Mouse (Mus musculus) heart, embryonic 10.5 days (tissue): ENCODE data around the gene Cbx5. TPM values are rescaled to one million over a fixed set of nuclear protein-coding genes. Genes with fewer than 3 reads are reported as not detected.

Source experiments
- DNase-seq: peaks from one replicate; pipeline ENCODE4 v3.0.0-alpha.2; 2017; ENCODE audit warnings: low spot score
- H3K27ac ChIP-seq: fragments of 300-500 bp; sonication (generic); 2 replicates; pipeline ENCODE4 v1.5.1; 2016; ENCODE audit warnings: mild to moderate bottlenecking
- H3K27me3 ChIP-seq: fragments of 300-500 bp; sonication (generic); 2 replicates; pipeline ENCODE4 v1.6.1; 2016; ENCODE audit warnings: mild to moderate bottlenecking; ENCODE audit not compliant: poor library complexity, insufficient read depth, severe bottlenecking
- H3K36me3 ChIP-seq: fragments of 300-500 bp; sonication (generic); 2 replicates; pipeline ENCODE4 v1.6.1; 2016; ENCODE audit warnings: mild to moderate bottlenecking, moderate library complexity
- H3K4me1 ChIP-seq: fragments of 300-500 bp; sonication (generic); 2 replicates; pipeline ENCODE4 v1.6.1; 2016; ENCODE audit warnings: mild to moderate bottlenecking
- H3K4me3 ChIP-seq: fragments of 300-500 bp; sonication (generic); 2 replicates; pipeline ENCODE4 v1.5.1; 2016; ENCODE audit warnings: mild to moderate bottlenecking, moderate library complexity
- H3K9me3 ChIP-seq: fragments of 300-500 bp; sonication (generic); 2 replicates; pipeline ENCODE4 v1.6.1; 2016; ENCODE audit warnings: mild to moderate bottlenecking, moderate library complexity
- WGBS: fragments of 180-500 bp; shearing (Covaris S2); methylation state at CpG from one replicate; pipeline ENCODE4 v1.1.7; 2016; 5-methylcytosine and 5-hydroxymethylcytosine counted together
- polyA plus RNA-seq: library from polyadenylated mRNA; unstranded; fragments of >200 nt; fragmentation: Nextera tagmentation; extraction: Ambion mirVana; gene quantifications from 2 replicates; pipeline ENCODE4 v1.2.1, GENCODE M21; 2016

The Cbx5 gene
- polyA plus RNA-seq, 1 experiment from 2014 or later, result 152 TPM

GRCm38 (mm10) chr15:103224161-103224560 lies 15.5 kb downstream of the Cbx5 start:
- no peaks in the 10 kb centered on the region for H3K9me3 ChIP-seq
- H3K4me1 ChIP-seq, result peaks cover 16% of the 10 kb centered on the region
- no peaks in the 10 kb centered on the region for H3K27me3 ChIP-seq
- H3K27ac ChIP-seq, result no peak overlapping the region
- H3K36me3 ChIP-seq, result peaks cover 4% of the 10 kb centered on the region; the same call in 1 of the 2 replicates
- 88% methylated on average over 2 of the region's 2 CpGs for WGBS
- no peak overlapping the region for H3K4me3 ChIP-seq
- no peak for DNase-seq

- peak overlapping the region; percentile 13; the same call in 1 of the 2 replicates for H3K27ac ChIP-seq
Observed at GRCm38 (mm10) chr15:103221386-103221785, 18.2 kb downstream of the Cbx5 start.

DNA sequence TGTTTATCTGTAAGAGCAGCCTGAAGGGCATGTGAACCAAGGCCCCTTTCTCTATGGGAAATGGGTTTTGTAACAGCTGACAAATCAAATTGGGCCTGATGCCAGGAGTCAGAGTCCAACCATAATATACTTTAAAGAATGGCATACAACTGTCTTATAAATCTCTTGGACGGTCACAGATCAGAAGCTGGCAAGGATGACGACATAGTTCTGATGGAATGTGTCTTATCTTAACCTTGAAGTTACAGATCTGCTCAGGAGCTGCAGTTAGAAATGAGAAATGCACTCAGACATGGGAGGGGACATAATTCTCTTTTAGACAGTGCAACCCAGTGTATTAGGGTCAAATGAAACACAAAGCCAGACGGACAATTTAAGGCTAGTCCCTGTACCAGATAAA lies 18.8 kb downstream of the Cbx5 start:
- Histone ChIP-seq H3K4me1 (peaks cover 29% of the 10 kb centered on the region), H3K4me3 (0 out of 2 replicates have a peak overlapping the region, but pooled peaks have one; percentile 8), H3K36me3 (peaks cover 4% of the 10 kb centered on the region; the same call in 1 of the 2 replicates), H3K9me3 (no peaks in the 10 kb centered on the region), H3K27ac (peak overlapping the region; percentile 13; the same call in 1 of the 2 replicates), H3K27me3 (no peaks in the 10 kb centered on the region)
- WGBS, result 27% methylated on average over 3 of the region's 3 CpGs
- no peak for DNase-seq

More at GRCm38 (mm10) chr15:103221386-103221785, 18.2 kb downstream of the Cbx5 start:
- peaks cover 23% of the 10 kb centered on the region for H3K4me1 ChIP-seq
- H3K9me3 ChIP-seq, result no peaks in the 10 kb centered on the region
- DNase-seq, result no peak
- no peaks in the 10 kb centered on the region for H3K27me3 ChIP-seq
- H3K4me3 ChIP-seq, result 0 out of 2 replicates have a peak overlapping the region, but pooled peaks have one; percentile 8
- H3K36me3 ChIP-seq, result peaks cover 4% of the 10 kb centered on the region; the same call in 1 of the 2 replicates
- 63% methylated on average over 1 of the region's 1 CpGs for WGBS

GRCm38 (mm10) chr15:103216052-103216451 lies 23.6 kb downstream of the Cbx5 start:
- Histone ChIP-seq H3K4me3 (peak overlapping the region; percentile 54), H3K4me1 (peaks cover 35% of the 10 kb centered on the region), H3K27ac (peak overlapping the region; percentile 89)

DNA sequence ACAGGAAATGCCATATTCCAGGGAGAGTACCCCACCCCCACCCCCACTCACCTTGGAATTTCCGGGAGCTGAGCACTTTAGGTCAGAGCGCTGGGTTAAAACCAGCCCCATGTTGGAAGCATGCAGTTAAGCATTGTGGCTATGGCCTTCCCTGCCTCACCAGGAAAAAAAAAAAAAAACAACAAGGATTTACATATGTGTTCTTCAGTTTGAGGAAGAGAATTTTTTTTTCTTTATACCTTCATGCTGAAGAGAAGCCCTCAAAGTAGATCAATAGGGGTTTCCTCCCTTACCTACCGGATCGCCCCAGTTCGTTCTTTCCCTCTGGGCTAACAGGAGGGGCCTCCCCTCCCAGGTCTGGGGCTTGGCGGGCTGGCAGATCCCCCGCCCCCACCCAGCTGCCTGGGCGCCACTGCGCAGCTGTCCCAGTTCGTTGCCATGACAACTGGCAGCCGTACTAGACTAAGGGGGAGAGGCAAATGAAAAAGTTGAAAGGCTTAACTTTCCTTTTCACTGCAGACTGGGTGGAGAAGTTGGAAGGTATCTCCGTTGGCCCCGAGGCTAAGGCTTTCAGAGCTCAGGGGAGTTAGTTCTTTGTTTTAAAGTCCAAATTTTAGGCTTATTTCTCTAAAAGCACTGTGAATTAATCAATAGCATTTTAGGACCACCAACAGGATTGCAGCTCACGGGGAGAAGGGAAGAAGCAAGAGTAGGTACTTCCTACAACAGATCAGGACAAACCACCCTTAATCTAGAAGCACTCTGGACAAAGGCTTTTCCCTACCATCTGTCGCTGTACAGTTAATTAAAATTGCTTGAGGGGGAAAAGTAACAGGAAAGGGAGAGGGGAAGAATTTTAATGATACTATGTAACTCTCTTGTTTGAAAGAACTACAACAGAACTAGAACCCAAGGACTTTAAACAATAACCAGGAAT lies 24.4 kb downstream of the Cbx5 start:
- Histone ChIP-seq H3K4me3 (peak overlapping the region; percentile 54), H3K9me3 (no peaks in the 10 kb centered on the region), H3K36me3 (peaks cover 30% of the 10 kb centered on the region), H3K27me3 (no peaks in the 10 kb centered on the region), H3K27ac (peak overlapping the region; percentile 89), H3K4me1 (peaks cover 28% of the 10 kb centered on the region)
- peak; percentile 94 for DNase-seq
- WGBS, result under 1% methylated on average over 15 of the region's 15 CpGs

More at GRCm38 (mm10) chr15:103216052-103216451, 23.6 kb downstream of the Cbx5 start:
- DNase-seq, result no peak
- H3K9me3 ChIP-seq, result no peaks in the 10 kb centered on the region
- no peaks in the 10 kb centered on the region for H3K27me3 ChIP-seq
- 24% methylated on average over 2 of the region's 2 CpGs for WGBS
- H3K36me3 ChIP-seq, result peaks cover 22% of the 10 kb centered on the region

DNA sequence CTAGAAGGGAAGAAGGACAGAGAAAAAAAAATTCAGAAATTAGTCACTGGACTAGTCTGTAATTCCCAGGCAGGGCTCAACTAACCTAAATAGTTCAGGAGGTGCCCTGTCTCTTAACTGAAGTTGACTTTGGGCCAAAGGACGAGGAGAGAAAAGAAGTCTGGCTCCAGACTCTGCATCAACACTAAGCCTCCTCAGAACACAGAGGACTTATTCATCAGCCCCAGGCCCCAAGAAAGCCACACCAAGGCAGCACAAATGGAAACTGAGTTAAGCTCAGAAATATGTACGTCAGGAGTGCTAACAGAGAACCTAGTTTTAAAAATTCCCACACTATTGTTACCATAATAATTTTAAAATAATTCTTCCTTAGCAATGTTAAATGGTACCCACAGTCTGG lies 25.5 kb downstream of the Cbx5 start:
- H3K36me3 ChIP-seq, result peaks cover 41% of the 10 kb centered on the region
- peak overlapping the region; percentile 89 for H3K27ac ChIP-seq
- no peaks in the 10 kb centered on the region for H3K9me3 ChIP-seq
- DNase-seq, result no peak
- H3K4me1 ChIP-seq, result peaks cover 28% of the 10 kb centered on the region
- H3K27me3 ChIP-seq, result no peaks in the 10 kb centered on the region
- WGBS, result 33% methylated on average over 2 of the region's 2 CpGs
- H3K4me3 ChIP-seq, result peak overlapping the region; percentile 54

GRCm38 (mm10) chr15:103205156-103205555 lies 34.5 kb downstream of the Cbx5 start:
- DNase-seq, result no peak
- H3K36me3 ChIP-seq, result peaks cover 83% of the 10 kb centered on the region
- peaks cover 12% of the 10 kb centered on the region for H3K4me1 ChIP-seq
- H3K27me3 ChIP-seq, result no peaks in the 10 kb centered on the region
- no peak overlapping the region for H3K27ac ChIP-seq
- WGBS, result 77% methylated on average over 2 of the region's 2 CpGs
- no peaks in the 10 kb centered on the region for H3K9me3 ChIP-seq
- no peak overlapping the region for H3K4me3 ChIP-seq

DNA sequence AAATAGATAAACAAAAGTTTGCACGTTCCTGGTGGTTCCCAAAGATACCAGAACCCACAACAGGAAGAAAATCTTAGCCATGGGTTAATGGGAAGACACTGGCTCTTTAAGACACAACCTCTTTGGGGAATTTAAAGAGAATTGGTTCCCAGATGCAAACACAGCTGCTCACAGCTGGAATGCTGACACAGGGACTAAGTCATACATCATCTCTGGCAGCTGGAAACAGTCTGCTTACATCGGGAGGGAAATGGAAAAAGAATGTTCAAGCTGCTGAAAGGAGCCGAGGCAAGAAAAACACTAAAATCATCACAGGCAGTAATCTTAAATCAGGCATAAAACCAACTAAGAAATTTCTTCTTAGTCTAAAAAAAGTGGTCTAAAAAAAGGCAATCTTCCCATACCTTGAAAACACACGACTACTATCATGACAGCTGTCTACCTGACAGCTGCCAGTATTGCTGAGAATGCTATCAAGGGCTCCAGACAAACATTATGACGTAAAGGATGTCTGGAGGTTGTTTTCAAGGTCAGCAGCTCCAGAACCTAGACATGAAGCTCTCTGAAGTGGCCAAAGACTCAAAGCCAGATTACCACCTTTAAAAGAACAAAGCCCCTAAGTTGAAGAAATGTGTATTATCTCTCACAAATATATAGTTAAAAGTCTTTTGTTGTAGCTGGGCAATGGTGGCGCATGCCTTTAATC lies 37.4 kb downstream of the Cbx5 start:
- Histone ChIP-seq H3K27ac (peak overlapping the region; percentile 57), H3K9me3 (no peaks in the 10 kb centered on the region), H3K36me3 (peaks cover 83% of the 10 kb centered on the region), H3K27me3 (no peaks in the 10 kb centered on the region), H3K4me1 (peaks cover 14% of the 10 kb centered on the region), H3K4me3 (no peak overlapping the region)
- WGBS, result 38% methylated on average over 6 of the region's 6 CpGs
- DNase-seq, result no peak

DNA sequence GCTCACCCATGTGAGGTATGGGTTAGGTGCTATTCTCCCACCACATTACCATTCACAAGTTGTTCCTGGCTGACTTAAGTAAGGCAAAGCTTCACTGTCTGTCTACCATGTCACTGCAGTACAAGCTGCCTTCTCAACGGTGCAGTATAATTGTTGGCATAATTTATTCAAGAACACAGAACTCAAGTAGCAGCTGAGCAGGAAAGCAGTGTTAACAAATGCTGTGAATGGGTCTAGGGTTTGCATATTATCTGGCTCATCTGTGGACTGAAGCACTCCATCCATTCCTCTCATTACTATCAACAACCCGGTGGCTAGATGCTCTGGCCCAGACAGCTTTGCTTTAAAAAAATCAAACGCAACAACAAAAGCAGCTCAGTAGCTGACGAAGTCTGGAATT lies 41.8 kb downstream of the Cbx5 start:
- no peak for DNase-seq
- Histone ChIP-seq H3K27me3 (no peaks in the 10 kb centered on the region), H3K36me3 (peaks cover 86% of the 10 kb centered on the region), H3K9me3 (no peaks in the 10 kb centered on the region), H3K27ac (no peak overlapping the region), H3K4me1 (peaks cover 14% of the 10 kb centered on the region), H3K4me3 (no peak overlapping the region)
- 83% methylated on average over 4 of the region's 4 CpGs for WGBS

DNA sequence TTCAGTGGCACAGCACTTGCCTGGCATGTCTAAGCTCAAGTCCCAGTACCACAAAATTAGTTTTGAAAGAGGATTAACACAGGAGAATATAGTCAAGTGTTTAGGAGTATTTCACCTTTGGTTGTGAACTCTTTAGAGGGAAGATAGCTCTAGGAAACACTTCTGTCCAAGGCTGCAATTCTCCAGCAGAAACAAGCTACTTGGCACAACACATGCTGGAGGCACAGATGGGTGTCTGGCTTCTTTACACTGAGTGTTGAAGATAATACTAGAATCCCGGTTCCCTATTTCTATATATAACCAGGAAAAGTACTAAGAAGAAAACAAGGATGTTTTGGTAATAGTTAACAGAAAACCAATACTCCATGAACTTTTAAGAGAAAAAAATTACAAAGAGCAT lies 42.8 kb downstream of the Cbx5 start:
- Histone ChIP-seq H3K4me1 (peaks cover 4% of the 10 kb centered on the region), H3K36me3 (peaks cover 87% of the 10 kb centered on the region), H3K27me3 (no peaks in the 10 kb centered on the region), H3K27ac (no peak overlapping the region), H3K4me3 (no peak overlapping the region), H3K9me3 (no peaks in the 10 kb centered on the region)
- 67% methylated on average over 1 of the region's 1 CpGs for WGBS
- no peak for DNase-seq

GRCm38 (mm10) chr15:103193606-103194005 lies 46.0 kb downstream of the Cbx5 start:
- 80% methylated on average over 2 of the region's 2 CpGs for WGBS

GRCm38 (mm10) chr15:103190531-103191462 lies 48.8 kb downstream of the Cbx5 start:
- whole genome bisulfite sequencing, result 66% methylated on average over 10 of the region's 10 CpGs
- Histone ChIP-seq H3K9me3 (no peaks in the 10 kb centered on the region), H3K4me1 (peaks cover 2% of the 10 kb centered on the region), H3K27me3 (no peaks in the 10 kb centered on the region), H3K4me3 (no peak overlapping the region), H3K27ac (no peak overlapping the region), H3K36me3 (peaks cover 51% of the 10 kb centered on the region)
- DNase-seq, result no peak

More at GRCm38 (mm10) chr15:103193606-103194005, 46.0 kb downstream of the Cbx5 start:
- H3K4me3 ChIP-seq, result no peak overlapping the region
- no peak for DNase-seq
- H3K4me1 ChIP-seq, result 0 out of 2 replicates have a peak, but pooled peaks cover 3% of the 10 kb centered on the region
- H3K27ac ChIP-seq, result no peak overlapping the region
- no peaks in the 10 kb centered on the region for H3K9me3 ChIP-seq
- H3K36me3 ChIP-seq, result peaks cover 79% of the 10 kb centered on the region
- no peaks in the 10 kb centered on the region for H3K27me3 ChIP-seq
